Mouse (Mus musculus): ENCODE data around the gene Tdgf1. TPM values are rescaled to one million over a fixed set of nuclear protein-coding genes. Genes with fewer than 3 reads are reported as not detected.

The Tdgf1 gene
- polyA plus RNA-seq, 1 experiment from 2014 or later = not detected

GRCm38 (mm10) chr9:110922759-110923158 lies 23.2 kb downstream of the Tdgf1 start:
- no peaks in the 10 kb centered on the region for H3K4me1 ChIP-seq (replicated peaks; ENCODE audit: control insufficient read depth, insufficient read depth, low read length)
- H3K9me3 ChIP-seq (ENCODE audit: control insufficient read depth, low read length) = no peaks in the 10 kb centered on the region
- H3K4me2 ChIP-seq (ENCODE audit: low read length) = no peak overlapping the region
- H3K36me3 ChIP-seq (ENCODE audit: control insufficient read depth, insufficient read depth) = no peaks in the 10 kb centered on the region
- H3K27me3 ChIP-seq (replicated peaks; ENCODE audit: control insufficient read depth, insufficient read depth, low read length) = no peaks in the 10 kb centered on the region
- no peak for ATAC-seq
- H3K27ac ChIP-seq (ENCODE audit: low read length) = no peak overlapping the region
- 17% methylated on average over 7 of the region's 7 CpGs for WGBS
- H3K4me3 ChIP-seq (replicated peaks; ENCODE audit: low read length) = no peak overlapping the region
- no peak overlapping the region for H3K9ac ChIP-seq (replicated peaks; ENCODE audit: low read depth, low read length)

GRCm38 (mm10) chr9:110920665-110921419 lies 25.1 kb downstream of the Tdgf1 start:
- Histone ChIP-seq H3K4me2 (ENCODE audit: low read length) (no peak overlapping the region), H3K36me3 (ENCODE audit: control insufficient read depth, insufficient read depth) (no peaks in the 10 kb centered on the region), H3K9me3 (ENCODE audit: control insufficient read depth, low read length) (no peaks in the 10 kb centered on the region), H3K27me3 (replicated peaks; ENCODE audit: control insufficient read depth, insufficient read depth, low read length) (no peaks in the 10 kb centered on the region), H3K4me3 (replicated peaks; ENCODE audit: low read length) (no peak overlapping the region), H3K27ac (ENCODE audit: low read length) (no peak overlapping the region), H3K4me1 (replicated peaks; ENCODE audit: control insufficient read depth, insufficient read depth, low read length) (no peaks in the 10 kb centered on the region), H3K9ac (replicated peaks; ENCODE audit: low read depth, low read length) (no peak overlapping the region)
- no peak for ATAC-seq
- WGBS = 74% methylated on average over 15 of the region's 15 CpGs

GRCm38 (mm10) chr9:110916786-110917185 lies 29.2 kb downstream of the Tdgf1 start, which contains the start of gene Fam240a:
Gene Fam240a, minus strand, starts transcription at chr9:110916861.
- H3K9ac ChIP-seq (replicated peaks; ENCODE audit: low read depth, low read length) = no peak within 1 kb of the TSS
- H3K36me3 ChIP-seq (ENCODE audit: control insufficient read depth, insufficient read depth) = no peaks in the 10 kb centered on the region
- H3K4me3 ChIP-seq (replicated peaks; ENCODE audit: low read length) = no peak within 1 kb of the TSS
- 94% methylated on average over 7 of the region's 7 CpGs for whole genome bisulfite sequencing
- no peaks in the 10 kb centered on the region for H3K4me1 ChIP-seq (replicated peaks; ENCODE audit: control insufficient read depth, insufficient read depth, low read length)
- ATAC-seq = no peak
- no peaks in the 10 kb centered on the region for H3K9me3 ChIP-seq (ENCODE audit: control insufficient read depth, low read length)
- H3K27ac ChIP-seq (ENCODE audit: low read length) = no peak within 1 kb of the TSS
- H3K4me2 ChIP-seq (ENCODE audit: low read length) = no peak within 1 kb of the TSS
- no peaks in the 10 kb centered on the region for H3K27me3 ChIP-seq (replicated peaks; ENCODE audit: control insufficient read depth, insufficient read depth, low read length)

- no peaks in the 10 kb centered on the region for H3K36me3 ChIP-seq (ENCODE audit: control insufficient read depth, insufficient read depth)
- H3K27me3 ChIP-seq (replicated peaks; ENCODE audit: control insufficient read depth, insufficient read depth, low read length) = no peaks in the 10 kb centered on the region
- H3K4me1 ChIP-seq (replicated peaks; ENCODE audit: control insufficient read depth, insufficient read depth, low read length) = no peaks in the 10 kb centered on the region
- H3K4me2 ChIP-seq (ENCODE audit: low read length) = no peak overlapping the region
- no peak for ATAC-seq
- 82% methylated on average over 8 of the region's 8 CpGs for WGBS
- no peak overlapping the region for H3K9ac ChIP-seq (replicated peaks; ENCODE audit: low read depth, low read length)
- no peak overlapping the region for H3K4me3 ChIP-seq (replicated peaks; ENCODE audit: low read length)
- no peak overlapping the region for H3K27ac ChIP-seq (ENCODE audit: low read length)
- no peaks in the 10 kb centered on the region for H3K9me3 ChIP-seq (ENCODE audit: control insufficient read depth, low read length)
Measured at GRCm38 (mm10) chr9:110915466-110915865, 30.5 kb downstream of the Tdgf1 start.

GRCm38 (mm10) chr9:110914631-110915236 lies 31.2 kb downstream of the Tdgf1 start:
- no peaks in the 10 kb centered on the region for H3K27me3 ChIP-seq (replicated peaks; ENCODE audit: control insufficient read depth, insufficient read depth, low read length)
- H3K9ac ChIP-seq (replicated peaks; ENCODE audit: low read depth, low read length) = no peak overlapping the region
- H3K4me3 ChIP-seq (replicated peaks; ENCODE audit: low read length) = no peak overlapping the region
- H3K4me2 ChIP-seq (ENCODE audit: low read length) = no peak overlapping the region
- ATAC-seq = no peak
- H3K36me3 ChIP-seq (ENCODE audit: control insufficient read depth, insufficient read depth) = no peaks in the 10 kb centered on the region
- WGBS = 63% methylated on average over 21 of the region's 21 CpGs
- no peaks in the 10 kb centered on the region for H3K9me3 ChIP-seq (ENCODE audit: control insufficient read depth, low read length)
- H3K27ac ChIP-seq (ENCODE audit: low read length) = no peak overlapping the region
- no peaks in the 10 kb centered on the region for H3K4me1 ChIP-seq (replicated peaks; ENCODE audit: control insufficient read depth, insufficient read depth, low read length)

- H3K4me2 ChIP-seq (ENCODE audit: low read length) = no peak overlapping the region
- no peak overlapping the region for H3K9ac ChIP-seq (replicated peaks; ENCODE audit: low read depth, low read length)
- no peaks in the 10 kb centered on the region for H3K4me1 ChIP-seq (replicated peaks; ENCODE audit: control insufficient read depth, insufficient read depth, low read length)
- WGBS = 78% methylated on average over 6 of the region's 6 CpGs
- H3K27ac ChIP-seq (ENCODE audit: low read length) = no peak overlapping the region
- no peaks in the 10 kb centered on the region for H3K9me3 ChIP-seq (ENCODE audit: control insufficient read depth, low read length)
- ATAC-seq = no peak
- H3K27me3 ChIP-seq (replicated peaks; ENCODE audit: control insufficient read depth, insufficient read depth, low read length) = no peaks in the 10 kb centered on the region
- no peak overlapping the region for H3K4me3 ChIP-seq (replicated peaks; ENCODE audit: low read length)
- no peaks in the 10 kb centered on the region for H3K36me3 ChIP-seq (ENCODE audit: control insufficient read depth, insufficient read depth)
Measured at GRCm38 (mm10) chr9:110909371-110909967, 36.5 kb downstream of the Tdgf1 start.

- Histone ChIP-seq H3K27ac (ENCODE audit: low read length) (no peak overlapping the region), H3K27me3 (replicated peaks; ENCODE audit: control insufficient read depth, insufficient read depth, low read length) (no peaks in the 10 kb centered on the region), H3K4me3 (replicated peaks; ENCODE audit: low read length) (no peak overlapping the region), H3K36me3 (ENCODE audit: control insufficient read depth, insufficient read depth) (no peaks in the 10 kb centered on the region), H3K9ac (replicated peaks; ENCODE audit: low read depth, low read length) (no peak overlapping the region), H3K4me1 (replicated peaks; ENCODE audit: control insufficient read depth, insufficient read depth, low read length) (no peaks in the 10 kb centered on the region), H3K4me2 (ENCODE audit: low read length) (no peak overlapping the region), H3K9me3 (ENCODE audit: control insufficient read depth, low read length) (no peaks in the 10 kb centered on the region)
- WGBS = 95% methylated on average over 3 of the region's 3 CpGs
- ATAC-seq = no peak
Measured at GRCm38 (mm10) chr9:110908631-110909016, 37.3 kb downstream of the Tdgf1 start.

- H3K4me3 ChIP-seq (replicated peaks; ENCODE audit: low read length) = no peak overlapping the region
- H3K4me2 ChIP-seq (ENCODE audit: low read length) = no peak overlapping the region
- H3K27ac ChIP-seq (ENCODE audit: low read length) = no peak overlapping the region
- no peak overlapping the region for H3K9ac ChIP-seq (replicated peaks; ENCODE audit: low read depth, low read length)
- WGBS = 79% methylated on average over 4 of the region's 4 CpGs
- ATAC-seq = no peak
- H3K27me3 ChIP-seq (replicated peaks; ENCODE audit: control insufficient read depth, insufficient read depth, low read length) = no peaks in the 10 kb centered on the region
- H3K4me1 ChIP-seq (replicated peaks; ENCODE audit: control insufficient read depth, insufficient read depth, low read length) = no peaks in the 10 kb centered on the region
- no peaks in the 10 kb centered on the region for H3K9me3 ChIP-seq (ENCODE audit: control insufficient read depth, low read length)
- H3K36me3 ChIP-seq (ENCODE audit: control insufficient read depth, insufficient read depth) = no peaks in the 10 kb centered on the region
Measured at GRCm38 (mm10) chr9:110907838-110908630, 37.9 kb downstream of the Tdgf1 start.

Data from forebrain, embryonic 16.5 days (tissue).